Comparison of ENCODE assay signal across 11 mouse cellular contexts in genomic region chr16:45471836-45472235, GRCm38 (mm10). TPM values are rescaled to one million over a fixed set of nuclear protein-coding genes. Genes with fewer than 3 reads are reported as not detected.
"Had no signal": no experiment of that assay in that cellular context is flagged by ENCODE, and none has a peak within 500 bp of the region (broad histone marks: within the 10 kb centered on the region; RNA-seq: fewer than 3 reads in every experiment).

No protein-coding gene starts in this region.

RNA-seq across cellular contexts. Expression of gene Gm609, which starts 20.9 kb away (rescaled TPM):
- total RNA-seq: megakaryocyte, adult 5-6 weeks had no signal
- polyA plus RNA-seq: hindbrain, embryonic 16.5 days; limb, embryonic 11.5 days; limb, embryonic 14.5 days; lung, embryonic 14.5 days; lung, postnatal 0 days; macrophage; midbrain, embryonic 12.5 days; midbrain, embryonic 15.5 days; neural tube, embryonic 12.5 days; neural tube, embryonic 15.5 days had no signal
